14 mouse cellular contexts compared by ENCODE assay signal in genomic region chr12:26646141-26646540, GRCm38 (mm10).
DNase-seq lines count a peak whose midpoint lies in the region; ATAC-seq lines count a peak whose summit lies in the region.
"Had no signal": no experiment of that assay in that cellular context is flagged by ENCODE, and none has a peak within 500 bp of the region (broad histone marks: within the 10 kb centered on the region; RNA-seq: fewer than 3 reads in every experiment).

No protein-coding gene starts in this region.

- no peak overlapping the region for H3K9ac ChIP-seq in midbrain, embryonic 11.5 days (ENCODE audit: low read length)
- H3K9ac ChIP-seq in midbrain, embryonic 13.5 days (replicated peaks) = no peak overlapping the region
- no peak overlapping the region for H3K9ac ChIP-seq in intestine, embryonic 15.5 days
- no peak overlapping the region for H3K9ac ChIP-seq in heart, embryonic 11.5 days (ENCODE audit: low read depth, low read length)
- H3K9ac ChIP-seq: embryonic facial prominence, embryonic 12.5 days; heart, embryonic 13.5 days; hindbrain, embryonic 15.5 days; liver, embryonic 15.5 days had no signal

- H3K27me3 ChIP-seq in midbrain, embryonic 11.5 days (ENCODE audit: control insufficient read depth, insufficient read depth, low read length) = no peaks in the 10 kb centered on the region
- H3K27me3 ChIP-seq in midbrain, embryonic 13.5 days = no peaks in the 10 kb centered on the region
- H3K27me3 ChIP-seq in intestine, embryonic 15.5 days (replicated peaks) = no peaks in the 10 kb centered on the region
- H3K27me3 ChIP-seq in heart, embryonic 11.5 days (ENCODE audit: control insufficient read depth, insufficient read depth, low read length) = no peaks in the 10 kb centered on the region
- H3K27me3 ChIP-seq: embryonic facial prominence, embryonic 12.5 days; heart, embryonic 13.5 days; hindbrain, embryonic 15.5 days; liver, embryonic 15.5 days had no signal

- no peak overlapping the region for H3K27ac ChIP-seq in midbrain, embryonic 11.5 days (ENCODE audit: low read depth, low read length)
- no peak overlapping the region for H3K27ac ChIP-seq in midbrain, embryonic 13.5 days
- H3K27ac ChIP-seq in intestine, embryonic 15.5 days = no peak overlapping the region
- no peak overlapping the region for H3K27ac ChIP-seq in heart, embryonic 11.5 days (ENCODE audit: low read depth, low read length)
- H3K27ac ChIP-seq: embryonic facial prominence, embryonic 12.5 days; heart, embryonic 13.5 days; hindbrain, embryonic 15.5 days; liver, embryonic 15.5 days had no signal

- no peak for ATAC-seq in midbrain, embryonic 11.5 days (ENCODE audit: low FRiP score)
- ATAC-seq in midbrain, embryonic 13.5 days = no peak
- ATAC-seq in intestine, embryonic 15.5 days = no peak
- ATAC-seq in heart, embryonic 11.5 days (replicated peaks; ENCODE audit: insufficient number of reproducible peaks, low FRiP score, low TSS enrichment) = no peak

- peak; percentile 8 for DNase-seq in gastrocnemius, postnatal 25 days
- no peak for DNase-seq in gastrocnemius, postnatal 4 days (ENCODE audit: low spot score in 2 of 2)
- peak; percentile 87 for DNase-seq in midbrain, embryonic 11.5 days (ENCODE audit: low spot score, missing footprints)
- DNase-seq in embryo, embryonic 10 days (ENCODE audit: low spot score) = peak; percentile 65
- peak; percentile 8 to 25 for DNase-seq in kidney, postnatal 4 days
- DNase-seq: cerebellum, adult 9-10 months; lung, postnatal 36 days had no signal

- H3K4me3 ChIP-seq in midbrain, embryonic 11.5 days (ENCODE audit: low read depth, low read length) = no peak overlapping the region
- H3K4me3 ChIP-seq in midbrain, embryonic 13.5 days (replicated peaks) = no peak overlapping the region
- no peak overlapping the region for H3K4me3 ChIP-seq in intestine, embryonic 15.5 days (replicated peaks)
- no peak overlapping the region for H3K4me3 ChIP-seq in heart, embryonic 11.5 days (ENCODE audit: low read depth, low read length)
- H3K4me3 ChIP-seq: embryonic facial prominence, embryonic 12.5 days; heart, embryonic 13.5 days; hindbrain, embryonic 15.5 days; liver, embryonic 15.5 days had no signal

- no peaks in the 10 kb centered on the region for H3K9me3 ChIP-seq in midbrain, embryonic 11.5 days (ENCODE audit: control insufficient read depth, low read length)
- no peaks in the 10 kb centered on the region for H3K9me3 ChIP-seq in midbrain, embryonic 13.5 days
- no peaks in the 10 kb centered on the region for H3K9me3 ChIP-seq in intestine, embryonic 15.5 days
- H3K9me3 ChIP-seq in heart, embryonic 11.5 days (replicated peaks; ENCODE audit: control insufficient read depth, low read length) = no peaks in the 10 kb centered on the region
- H3K9me3 ChIP-seq: embryonic facial prominence, embryonic 12.5 days; heart, embryonic 13.5 days; hindbrain, embryonic 15.5 days; liver, embryonic 15.5 days had no signal

- H3K4me2 ChIP-seq in midbrain, embryonic 11.5 days = no peak overlapping the region
- no peak overlapping the region for H3K4me2 ChIP-seq in midbrain, embryonic 13.5 days (replicated peaks)
- H3K4me2 ChIP-seq in intestine, embryonic 15.5 days (replicated peaks) = no peak overlapping the region
- H3K4me2 ChIP-seq in heart, embryonic 11.5 days = no peak overlapping the region
- H3K4me2 ChIP-seq: embryonic facial prominence, embryonic 12.5 days; heart, embryonic 13.5 days; hindbrain, embryonic 15.5 days; liver, embryonic 15.5 days had no signal

- H3K4me1 ChIP-seq in midbrain, embryonic 11.5 days (ENCODE audit: control insufficient read depth, insufficient read depth, low read length) = peaks cover 3% of the 10 kb centered on the region; the same call in 1 of the 2 replicates
- H3K4me1 ChIP-seq in midbrain, embryonic 13.5 days (replicated peaks) = peaks cover 6% of the 10 kb centered on the region; the same call in 1 of the 2 replicates
- H3K4me1 ChIP-seq in intestine, embryonic 15.5 days (replicated peaks) = no peaks in the 10 kb centered on the region
- no peaks in the 10 kb centered on the region for H3K4me1 ChIP-seq in heart, embryonic 11.5 days (ENCODE audit: control insufficient read depth, insufficient read depth, low read length)
- H3K4me1 ChIP-seq: embryonic facial prominence, embryonic 12.5 days; heart, embryonic 13.5 days; hindbrain, embryonic 15.5 days; liver, embryonic 15.5 days had no signal

- H3K36me3 ChIP-seq in midbrain, embryonic 11.5 days (ENCODE audit: control insufficient read depth, insufficient read depth, low read length) = no peaks in the 10 kb centered on the region
- no peaks in the 10 kb centered on the region for H3K36me3 ChIP-seq in midbrain, embryonic 13.5 days
- H3K36me3 ChIP-seq in intestine, embryonic 15.5 days = no peaks in the 10 kb centered on the region
- no peaks in the 10 kb centered on the region for H3K36me3 ChIP-seq in heart, embryonic 11.5 days (ENCODE audit: control insufficient read depth, insufficient read depth, low read length)
- H3K36me3 ChIP-seq: embryonic facial prominence, embryonic 12.5 days; heart, embryonic 13.5 days; hindbrain, embryonic 15.5 days; liver, embryonic 15.5 days had no signal

Comparison
In these comparisons a context has a peak if more than half of its experiments do, and no peak if none do; other contexts are left out.
1. DNase-seq: peak in gastrocnemius, postnatal 25 days (single experiment), midbrain, embryonic 11.5 days (single experiment), embryo, embryonic 10 days (single experiment) and kidney, postnatal 4 days (2 of 2); none in gastrocnemius, postnatal 4 days (0 of 2).